Mouse (Mus musculus) R1 (cell line): ENCODE results near the gene Gal3st2c.
"Not testable (repeated sequence)": the region's sequence is repeated elsewhere in the genome, so short reads cannot be mapped to it uniquely, and the experiment has no call there.

Source experiments
- DNase-seq: peaks from one replicate; pipeline ENCODE4 v3.0.0-alpha.2; 2018; ENCODE audit warnings: low read depth, low spot score

Gal3st2c gene

GRCm38 (mm10) chr1:93990209-93990608 is at the start of gene Gal3st2c:
TSS of gene Gal3st2c (plus strand) at chr1:93990509.
- DNase-seq, result not testable (repeated sequence)

GRCm38 (mm10) chr1:93949087-93949486 is 41.2 kb upstream of the Gal3st2c start:
- not testable (repeated sequence) for DNase-seq

- not testable (repeated sequence) for DNase-seq
Observed at GRCm38 (mm10) chr1:93966489-93966888, 23.8 kb upstream of the Gal3st2c start.

DNA sequence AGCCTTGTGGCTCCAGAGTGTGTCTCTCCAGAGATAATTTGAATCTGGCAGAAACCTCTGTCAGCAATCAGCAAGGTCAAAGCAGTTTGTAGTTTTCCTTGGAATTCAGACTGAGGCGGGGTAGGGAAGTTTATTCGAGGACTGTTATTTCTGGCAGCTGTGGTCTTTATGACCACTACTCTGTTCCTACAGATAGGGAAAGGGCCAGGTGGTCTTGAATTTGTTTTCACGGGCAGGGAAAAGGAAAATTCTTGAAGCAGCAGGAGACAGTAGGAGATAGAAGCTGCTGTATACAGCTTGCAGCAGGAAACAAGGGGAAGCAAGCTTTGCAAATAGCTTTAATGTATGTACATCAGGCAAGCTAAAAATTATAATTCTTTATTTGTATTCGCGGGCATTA is 19.9 kb upstream of the Gal3st2c start:
- not testable (repeated sequence) for DNase-seq

GRCm38 (mm10) chr1:93970797-93971196 is 19.5 kb upstream of the Gal3st2c start:
- DNase-seq, result not testable (repeated sequence)

DNA sequence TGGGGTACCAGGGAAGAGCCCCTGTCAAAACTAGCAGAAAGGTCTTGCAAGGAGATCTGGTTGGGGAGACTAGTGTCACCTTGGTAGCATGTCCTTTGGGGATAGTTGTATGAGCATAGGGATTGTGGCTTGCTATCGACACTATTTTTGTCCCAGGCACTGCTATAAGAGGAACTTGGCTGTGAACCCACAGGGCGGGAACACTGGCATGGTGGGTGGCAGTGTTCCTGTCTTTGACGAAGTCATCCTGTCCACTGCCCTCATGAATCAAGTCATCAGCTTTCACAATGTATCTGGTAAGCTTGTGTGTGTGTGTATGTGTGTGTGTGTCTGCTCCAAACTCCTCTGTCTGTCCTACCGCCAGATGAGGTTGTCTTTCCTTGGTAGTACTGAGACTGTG is 14.5 kb upstream of the Gal3st2c start:
- DNase-seq, result not testable (repeated sequence)

- not testable (repeated sequence) for DNase-seq
Observed at GRCm38 (mm10) chr1:93978287-93978686, 12.0 kb upstream of the Gal3st2c start.

- not testable (repeated sequence) for DNase-seq
Observed at GRCm38 (mm10) chr1:93980932-93981331, 9.4 kb upstream of the Gal3st2c start.

DNA sequence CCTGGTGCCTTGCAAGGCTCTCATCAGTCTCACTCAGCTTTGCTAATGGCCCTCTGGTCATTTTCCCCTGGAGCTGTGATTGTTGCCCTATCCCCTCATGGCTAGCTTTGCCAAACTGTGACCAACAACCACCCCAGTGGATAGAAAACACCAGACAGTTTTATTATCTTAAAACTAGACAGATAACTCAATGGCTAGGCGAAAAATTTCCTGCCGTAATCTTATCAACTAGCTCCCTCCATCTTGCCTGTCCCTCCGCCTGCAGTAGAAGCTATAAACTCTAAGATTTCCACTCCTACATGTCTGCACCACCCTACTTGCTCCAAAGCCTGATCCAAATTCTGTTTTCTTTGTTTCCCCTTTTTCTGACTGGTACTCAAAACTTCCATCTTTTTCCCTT is 4.1 kb upstream of the Gal3st2c start:
- DNase-seq, result no peak

DNA sequence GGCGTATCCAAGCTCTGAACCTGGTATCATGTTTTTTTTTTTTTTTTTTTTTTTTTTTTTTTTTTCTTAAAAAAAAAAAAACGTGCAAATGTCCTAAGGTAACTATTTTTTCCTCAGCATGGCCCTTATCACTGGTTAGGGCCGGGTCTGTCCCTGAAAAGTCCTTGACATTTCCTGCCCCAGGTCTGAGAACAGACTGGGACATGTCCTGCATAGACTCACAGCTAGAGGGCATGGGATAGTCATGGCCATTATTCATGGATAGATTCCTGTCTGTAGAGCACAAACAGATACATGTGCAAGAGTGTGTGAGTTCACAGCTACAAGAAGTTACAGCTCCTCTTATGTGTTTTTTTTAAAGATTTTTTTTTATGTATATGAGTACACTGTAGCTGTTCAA is 1.5 kb upstream of the Gal3st2c start:
- no peak for DNase-seq

DNA sequence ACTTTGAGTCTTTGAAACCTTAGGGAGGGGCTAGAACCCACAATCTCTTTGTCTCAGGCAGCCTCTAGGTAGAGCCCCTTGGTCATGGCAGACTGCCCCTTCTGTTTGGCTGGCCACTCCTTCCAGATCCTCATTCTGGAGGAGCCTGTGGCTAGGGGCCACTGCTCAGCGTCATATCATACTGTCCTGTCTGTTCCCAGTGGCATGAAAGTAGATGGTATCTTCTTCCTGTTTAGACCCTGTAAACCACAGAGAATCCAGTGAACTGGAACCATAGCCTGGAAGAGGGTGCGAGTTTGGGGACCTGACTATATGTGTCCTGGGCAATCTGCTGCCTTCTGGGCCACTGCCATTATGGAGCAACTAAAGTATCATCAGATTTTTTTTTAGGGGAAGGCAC is 759 bp downstream of the Gal3st2c start:
- not testable (repeated sequence) for DNase-seq

GRCm38 (mm10) chr1:93991491-93991890 is 1.2 kb downstream of the Gal3st2c start:
- not testable (repeated sequence) for DNase-seq

- no peak for DNase-seq
Observed at GRCm38 (mm10) chr1:94001023-94001422, 10.7 kb downstream of the Gal3st2c start.

DNA sequence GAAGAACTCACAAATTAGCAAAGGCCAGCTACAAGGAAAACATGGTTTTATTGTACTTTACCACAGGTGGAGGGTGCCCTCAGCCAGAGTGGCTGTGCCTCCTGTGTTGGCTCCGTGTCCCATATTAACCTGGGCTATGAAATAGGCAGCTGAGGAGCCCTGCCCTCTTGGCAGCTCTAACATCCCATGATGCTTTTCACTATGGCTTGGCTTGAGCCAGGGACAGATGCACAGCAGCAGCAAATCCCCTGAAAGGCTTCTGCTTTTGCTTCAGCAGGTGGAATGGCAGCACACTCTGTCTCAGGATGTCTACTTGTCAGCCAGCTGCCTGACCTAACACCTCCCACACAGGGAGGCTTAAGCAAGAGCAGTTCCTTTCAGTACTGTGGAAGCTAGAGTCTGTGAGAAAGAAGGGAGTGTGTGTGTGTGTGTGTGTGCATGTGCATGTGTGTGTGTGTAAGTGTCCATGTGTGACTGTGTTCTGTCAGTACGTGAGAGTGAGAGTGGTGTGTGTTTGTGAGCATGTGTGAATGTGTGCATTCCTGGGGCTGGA is 15.7 kb downstream of the Gal3st2c start:
- not testable (repeated sequence) for DNase-seq

DNA sequence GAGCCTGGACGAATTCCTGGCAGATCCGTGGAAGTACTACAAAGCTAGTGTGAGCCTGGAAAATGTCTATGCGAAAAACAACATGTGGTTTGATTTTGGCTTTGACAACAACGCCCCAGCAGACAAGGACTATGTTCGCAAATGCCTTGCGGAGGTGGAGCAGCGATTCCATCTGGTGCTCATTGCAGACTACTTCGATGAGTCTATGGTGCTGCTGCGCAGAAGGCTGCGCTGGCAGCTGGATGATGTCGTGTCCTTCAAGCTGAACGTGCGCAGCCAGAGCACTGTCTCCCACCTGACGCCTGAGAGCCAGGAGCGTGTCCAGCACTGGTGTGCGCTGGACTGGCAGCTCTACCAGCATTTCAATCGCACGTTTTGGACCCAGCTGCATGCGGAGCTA is 18.5 kb downstream of the Gal3st2c start:
- not testable (repeated sequence) for DNase-seq

- DNase-seq, result no peak
Observed at GRCm38 (mm10) chr1:94011643-94012042, 21.3 kb downstream of the Gal3st2c start.

DNA sequence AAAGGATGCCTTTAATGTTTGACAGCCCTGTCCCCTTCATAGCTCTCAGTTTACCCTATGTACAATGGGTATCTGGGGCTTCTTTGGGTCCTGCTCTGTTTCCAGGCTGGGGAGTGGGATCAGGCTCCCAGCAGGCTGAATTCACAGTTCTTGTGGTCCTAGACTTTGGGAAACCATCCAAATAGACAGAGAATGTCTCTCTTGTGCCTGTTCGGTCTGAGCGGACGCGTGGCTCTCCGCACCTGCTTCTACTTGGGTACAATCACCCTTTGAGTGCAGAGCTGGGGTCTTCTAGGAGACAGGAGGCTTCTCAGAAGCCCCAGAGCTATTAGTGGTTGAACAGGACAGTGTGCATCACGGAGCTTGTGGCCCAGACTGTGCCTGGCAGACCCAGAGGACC is 29.8 kb downstream of the Gal3st2c start, which contains the start of gene Neu4:
Gene Neu4, plus strand, starts transcription at position 301 of the 400 bp plus-strand sequence.
- no peak for DNase-seq

DNA sequence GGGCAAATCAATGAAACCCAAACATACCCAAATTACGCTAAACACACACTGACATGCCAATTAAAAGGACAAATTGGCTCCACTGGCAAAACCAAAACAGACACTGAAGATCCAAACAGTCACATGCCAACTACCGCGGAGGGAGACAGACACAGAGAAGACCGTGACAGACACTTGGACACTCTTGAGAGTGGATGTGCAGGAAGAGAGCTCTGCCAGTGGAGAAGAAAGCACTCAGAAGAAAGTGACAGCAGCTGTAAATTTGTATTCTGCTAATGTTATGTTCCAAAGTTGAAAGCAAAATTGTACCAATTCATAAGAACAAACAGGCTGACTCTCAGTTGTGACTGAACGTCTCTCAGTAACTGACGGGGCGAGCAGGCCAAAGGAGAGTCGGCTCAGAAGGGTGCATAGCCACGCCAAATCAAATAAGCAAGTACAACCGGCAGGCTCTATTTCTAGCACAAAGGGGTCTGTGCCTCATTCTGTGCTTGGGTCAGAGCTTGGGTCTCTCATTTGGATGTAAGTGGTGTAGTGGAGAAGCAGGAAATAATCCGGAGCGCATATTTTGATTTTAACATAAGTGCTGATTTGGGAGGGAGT is 37.3 kb downstream of the Gal3st2c start:
- no peak for DNase-seq

- no peak for DNase-seq
Observed at GRCm38 (mm10) chr1:94028741-94029140, 38.4 kb downstream of the Gal3st2c start.

DNA sequence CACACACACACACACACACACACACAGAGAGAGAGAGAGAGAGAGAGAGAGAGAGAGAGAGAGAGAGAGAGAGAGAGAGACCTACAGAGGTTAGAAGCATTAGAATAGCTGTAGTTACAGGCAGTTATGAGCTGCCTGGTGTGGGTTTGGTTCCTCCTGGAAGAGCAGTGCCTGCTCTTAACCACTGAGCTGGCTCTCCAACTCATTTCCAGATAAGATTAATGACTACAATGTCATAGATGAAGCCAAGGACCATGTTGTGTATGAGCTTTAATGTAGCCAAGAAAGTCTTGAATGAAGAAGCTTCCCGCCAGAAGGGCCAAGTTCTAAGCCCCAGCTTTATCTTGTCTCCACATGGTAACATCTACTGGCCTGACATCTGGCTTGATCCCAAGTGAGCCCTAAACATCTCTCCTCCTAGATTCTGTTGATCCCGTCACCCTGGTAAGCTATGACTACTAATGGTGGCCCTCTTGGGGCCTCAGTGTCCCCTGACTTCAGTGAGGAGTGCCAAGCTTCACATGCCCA is 42.8 kb downstream of the Gal3st2c start:
- DNase-seq, result no peak

GRCm38 (mm10) chr1:94034984-94035743 is 44.9 kb downstream of the Gal3st2c start:
- DNase-seq, result peak; percentile 88

DNA sequence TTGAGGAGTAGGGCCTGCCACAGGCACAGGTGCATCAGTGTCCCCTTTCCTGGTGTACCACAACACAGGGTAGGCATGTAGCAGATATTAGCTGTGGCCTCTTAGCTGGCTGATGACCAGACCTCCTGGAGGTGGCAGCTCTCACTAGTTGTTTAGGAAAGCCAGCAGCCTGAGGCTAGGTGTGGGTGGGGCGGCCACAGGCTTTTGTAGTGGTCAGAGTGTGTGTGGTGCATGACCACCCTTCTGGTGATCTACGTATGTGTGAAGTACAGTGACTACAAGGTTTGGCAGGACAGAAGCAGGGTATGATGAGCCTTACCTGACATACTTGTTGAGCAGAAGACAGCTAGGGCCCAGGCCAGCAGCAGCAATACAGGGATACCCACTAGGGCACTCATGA is 50.1 kb downstream of the Gal3st2c start:
- DNase-seq, result no peak
